Mouse (Mus musculus) liver, embryonic 11.5 days (tissue): ENCODE measurements at regions not wholly inside any gene's neighbourhood (a gene's known extent, or its start where the extent isn't known, plus 50 kb on each side); places are given as distances from the start of the nearest gene placed in this dataset.

Experiments
- ATAC-seq: fragments of 200-750 bp; cut with Nextera tagmentation; replicated peaks from 2 replicates; pipeline ENCODE4 v1.8.0; 2017; ENCODE audit warnings: moderate number of reproducible peaks, mild to moderate bottlenecking, moderate TSS enrichment, moderate library complexity; ENCODE audit not compliant: low FRiP score
- DNase-seq: peaks from one replicate; pipeline ENCODE4 v3.0.0-alpha.2; 2017; ENCODE audit warnings: low spot score
- H3K27ac ChIP-seq: fragments of 300-500 bp; sonication (generic); 2 replicates; pipeline ENCODE4 v1.5.1; 2014; ENCODE audit warnings: mild to moderate bottlenecking, low read depth, low read length, control low read depth
- H3K27me3 ChIP-seq: fragments of 300-500 bp; sonication (generic); replicated peaks from 2 replicates; pipeline ENCODE4 v1.6.1; 2014; ENCODE audit warnings: low read length, mixed read lengths; ENCODE audit not compliant: control insufficient read depth, insufficient read depth
- H3K36me3 ChIP-seq: fragments of 300-500 bp; sonication (generic); 2 replicates; pipeline ENCODE4 v1.6.1; 2014; ENCODE audit warnings: mild to moderate bottlenecking, low read length, moderate library complexity, mixed read lengths; ENCODE audit not compliant: control insufficient read depth, insufficient read depth
- H3K4me1 ChIP-seq: fragments of 300-500 bp; sonication (generic); replicated peaks from 2 replicates; pipeline ENCODE4 v1.6.1; 2014; ENCODE audit warnings: low read length, mixed read lengths; ENCODE audit not compliant: control insufficient read depth, insufficient read depth
- H3K4me2 ChIP-seq: fragments of 300-500 bp; sonication (generic); 2 replicates; pipeline ENCODE4 v1.6.1; 2014; ENCODE audit warnings: mild to moderate bottlenecking, control low read depth, moderate library complexity
- H3K4me3 ChIP-seq: fragments of 300-500 bp; sonication (generic); 2 replicates; pipeline ENCODE4 v1.5.1; 2014; ENCODE audit warnings: low read depth, low read length, control low read depth
- H3K9ac ChIP-seq: fragments of 300-500 bp; sonication (generic); 2 replicates; pipeline ENCODE4 v1.6.1; 2014; ENCODE audit warnings: low read depth, low read length, control low read depth
- H3K9me3 ChIP-seq: fragments of 300-500 bp; sonication (generic); 2 replicates; pipeline ENCODE4 v1.6.1; 2016; ENCODE audit warnings: low read length, inconsistent platforms, mixed read lengths; ENCODE audit not compliant: control insufficient read depth
- WGBS: fragments of 180-500 bp; shearing (Covaris S2); extraction: QIAGEN DNeasy Blood & Tissue Kit; methylation state at CpG from one replicate; pipeline ENCODE4 v1.1.7; 2014; 5-methylcytosine and 5-hydroxymethylcytosine counted together

GRCm38 (mm10) chr11:7545621-7546020 is 331.9 kb upstream of the Igfbp3 start:
- Histone ChIP-seq H3K27ac (no peak overlapping the region), H3K27me3 (no peaks in the 10 kb centered on the region), H3K36me3 (no peaks in the 10 kb centered on the region), H3K9me3 (no peaks in the 10 kb centered on the region), H3K9ac (no peak overlapping the region), H3K4me1 (no peaks in the 10 kb centered on the region), H3K4me3 (no peak overlapping the region), H3K4me2 (no peak overlapping the region)
- WGBS: 75% methylated on average over 2 of the region's 2 CpGs
- no peak for ATAC-seq
- no peak for DNase-seq

GRCm38 (mm10) chr11:7534590-7534989 is 320.9 kb upstream of the Igfbp3 start:
- no peak overlapping the region for H3K27ac ChIP-seq
- no peaks in the 10 kb centered on the region for H3K4me1 ChIP-seq
- DNase-seq (no peak), ATAC-seq (no peak)
- H3K9ac ChIP-seq: no peak overlapping the region
- no peak overlapping the region for H3K4me3 ChIP-seq
- no peaks in the 10 kb centered on the region for H3K36me3 ChIP-seq
- no peaks in the 10 kb centered on the region for H3K9me3 ChIP-seq
- 37% methylated on average over 2 of the region's 2 CpGs for WGBS
- H3K4me2 ChIP-seq: no peak overlapping the region
- H3K27me3 ChIP-seq: no peaks in the 10 kb centered on the region

GRCm38 (mm10) chr11:7533327-7533726 is 319.6 kb upstream of the Igfbp3 start:
- 21% methylated on average over 1 of the region's 1 CpGs for WGBS
- DNase-seq (no peak), ATAC-seq (no peak)
- Histone ChIP-seq H3K4me3 (no peak overlapping the region), H3K36me3 (no peaks in the 10 kb centered on the region), H3K4me1 (no peaks in the 10 kb centered on the region), H3K4me2 (no peak overlapping the region), H3K9me3 (no peaks in the 10 kb centered on the region), H3K27ac (no peak overlapping the region), H3K9ac (no peak overlapping the region), H3K27me3 (no peaks in the 10 kb centered on the region)

- Histone ChIP-seq H3K9ac (no peak overlapping the region), H3K4me1 (no peaks in the 10 kb centered on the region), H3K36me3 (no peaks in the 10 kb centered on the region), H3K4me2 (no peak overlapping the region), H3K27me3 (no peaks in the 10 kb centered on the region), H3K27ac (no peak overlapping the region), H3K4me3 (no peak overlapping the region), H3K9me3 (no peaks in the 10 kb centered on the region)
- ATAC-seq: no peak
- 82% methylated on average over 3 of the region's 3 CpGs for whole genome bisulfite sequencing
- no peak for DNase-seq
These were observed 318.1 kb upstream of the Igfbp3 start for GRCm38 (mm10) chr11:7531847-7532246.

- ATAC-seq (no peak), DNase-seq (no peak)
These were observed 316.9 kb upstream of the Igfbp3 start for GRCm38 (mm10) chr11:7530482-7531148.

GRCm38 (mm10) chr11:7519556-7519955 is 305.8 kb upstream of the Igfbp3 start:
- DNase-seq: no peak
- Histone ChIP-seq H3K4me3 (no peak overlapping the region), H3K9ac (no peak overlapping the region), H3K27ac (no peak overlapping the region), H3K9me3 (no peaks in the 10 kb centered on the region), H3K4me2 (no peak overlapping the region), H3K27me3 (no peaks in the 10 kb centered on the region), H3K36me3 (no peaks in the 10 kb centered on the region), H3K4me1 (no peaks in the 10 kb centered on the region)
- no peak for ATAC-seq
- WGBS: 68% methylated on average over 2 of the region's 2 CpGs

More at GRCm38 (mm10) chr11:7530482-7531148, 316.9 kb upstream of the Igfbp3 start:
- no peak overlapping the region for H3K27ac ChIP-seq
- H3K4me3 ChIP-seq: no peak overlapping the region
- 77% methylated on average over 6 of the region's 6 CpGs for WGBS
- no peaks in the 10 kb centered on the region for H3K4me1 ChIP-seq
- no peak overlapping the region for H3K4me2 ChIP-seq
- H3K27me3 ChIP-seq: no peaks in the 10 kb centered on the region
- H3K36me3 ChIP-seq: no peaks in the 10 kb centered on the region
- H3K9me3 ChIP-seq: no peaks in the 10 kb centered on the region
- H3K9ac ChIP-seq: no peak overlapping the region

- no peak overlapping the region for H3K4me3 ChIP-seq
- H3K9me3 ChIP-seq: no peaks in the 10 kb centered on the region
- H3K4me2 ChIP-seq: no peak overlapping the region
- H3K4me1 ChIP-seq: no peaks in the 10 kb centered on the region
- no peak overlapping the region for H3K27ac ChIP-seq
- DNase-seq (no peak), ATAC-seq (no peak)
- H3K9ac ChIP-seq: no peak overlapping the region
- 72% methylated on average over 5 of the region's 5 CpGs for WGBS
- H3K27me3 ChIP-seq: no peaks in the 10 kb centered on the region
- no peaks in the 10 kb centered on the region for H3K36me3 ChIP-seq
These were observed 295.1 kb upstream of the Igfbp3 start for GRCm38 (mm10) chr11:7508861-7509260.

- no peaks in the 10 kb centered on the region for H3K27me3 ChIP-seq
- 0 out of 2 replicates have a peak overlapping the region, but pooled peaks have one; percentile 8 for H3K27ac ChIP-seq
- H3K36me3 ChIP-seq: no peaks in the 10 kb centered on the region
- no peaks in the 10 kb centered on the region for H3K4me1 ChIP-seq
- H3K4me3 ChIP-seq: no peak overlapping the region
- DNase-seq (no peak), ATAC-seq (no peak)
- H3K4me2 ChIP-seq: no peak overlapping the region
- 60% methylated on average over 7 of the region's 7 CpGs for WGBS
- no peaks in the 10 kb centered on the region for H3K9me3 ChIP-seq
- no peak overlapping the region for H3K9ac ChIP-seq
These were observed 292.8 kb upstream of the Igfbp3 start for GRCm38 (mm10) chr11:7506421-7506945.

GRCm38 (mm10) chr11:7504651-7505321 is 291.1 kb upstream of the Igfbp3 start:
- H3K4me2 ChIP-seq: no peak overlapping the region
- no peak for ATAC-seq
- H3K27ac ChIP-seq: no peak overlapping the region
- WGBS: 86% methylated on average over 10 of the region's 10 CpGs
- no peaks in the 10 kb centered on the region for H3K9me3 ChIP-seq
- DNase-seq: no peak
- no peaks in the 10 kb centered on the region for H3K36me3 ChIP-seq
- no peak overlapping the region for H3K9ac ChIP-seq
- no peak overlapping the region for H3K4me3 ChIP-seq
- no peaks in the 10 kb centered on the region for H3K4me1 ChIP-seq
- no peaks in the 10 kb centered on the region for H3K27me3 ChIP-seq
